Mouse (Mus musculus): ENCODE data around the gene Gpi1.
"Not testable (repeated sequence)": the region's sequence is repeated elsewhere in the genome, so short reads cannot be mapped to it uniquely, and the experiment has no call there.

Gene Gpi1

DNA sequence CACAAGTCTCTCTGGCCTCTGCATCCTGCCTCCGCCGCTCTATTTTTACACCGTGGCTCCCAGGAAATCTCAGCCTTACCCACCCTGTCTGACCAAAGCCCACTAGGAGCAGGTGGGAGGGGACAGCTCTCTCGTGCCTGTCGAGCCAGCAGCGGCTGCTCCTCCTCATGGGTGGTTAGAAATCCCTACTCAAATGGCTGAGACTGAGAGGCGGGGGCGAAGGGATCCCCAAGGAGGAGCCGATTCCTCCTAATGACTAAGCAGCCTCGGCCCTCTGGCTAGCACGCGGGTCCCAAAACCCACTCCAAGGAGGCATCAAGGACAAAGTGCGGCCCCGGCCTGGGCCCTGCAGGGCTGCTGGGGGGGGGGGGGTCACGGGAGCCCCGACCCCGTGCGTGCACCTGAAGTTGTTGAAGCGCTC, 435 bp downstream of the Gpi1 start:
- DNase-seq (ENCODE audit: low spot score in 2 of 2) = peak in 1 of 2 experiments; percentile 48

DNA sequence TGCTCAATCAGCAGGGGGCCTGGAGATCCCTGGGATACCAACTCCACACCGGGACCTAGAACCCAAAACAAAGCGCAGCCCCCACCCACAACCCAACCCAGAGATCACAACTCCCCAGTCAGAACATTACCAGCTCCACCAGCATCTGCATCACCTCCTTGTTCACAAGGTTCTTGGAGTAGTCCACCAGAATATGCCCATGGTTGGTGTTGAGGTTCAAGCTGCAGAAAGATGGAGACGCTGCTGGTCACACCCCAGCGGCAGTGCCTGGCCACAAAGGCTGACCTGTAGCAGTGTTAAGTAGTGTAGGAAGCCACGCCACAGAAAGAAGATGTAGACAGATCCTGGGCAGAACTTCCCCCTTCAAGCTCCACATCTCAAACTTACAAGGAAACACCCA, 983 bp downstream of the Gpi1 start:
- DNase-seq (ENCODE audit: low spot score in 2 of 2) = no peak

DNA sequence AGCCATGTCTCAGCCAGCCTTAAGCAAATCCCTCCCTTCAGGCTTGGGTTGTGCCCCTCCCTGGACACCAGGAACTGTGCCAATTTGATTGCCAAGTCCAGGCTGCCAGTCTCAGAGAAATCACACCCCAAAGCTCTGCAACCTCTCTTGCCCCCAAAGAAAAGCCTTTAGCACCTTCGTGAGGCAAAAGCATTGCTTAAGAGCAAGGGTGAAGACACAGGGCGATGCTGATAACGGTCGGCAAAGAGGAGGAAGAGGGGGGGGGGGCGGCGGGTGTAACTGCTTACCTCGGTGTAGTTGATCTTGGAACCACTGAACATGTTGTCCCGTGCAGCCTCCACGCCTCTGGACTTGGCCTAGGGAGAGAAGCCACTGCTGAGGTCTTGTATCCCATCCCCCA, 1.5 kb downstream of the Gpi1 start:
- DNase-seq (ENCODE audit: low spot score in 2 of 2) = no peak

GRCm38 (mm10) chr7:34226846-34227245, 3.3 kb downstream of the Gpi1 start:
- no peak for DNase-seq (ENCODE audit: low spot score in 2 of 2)

DNA sequence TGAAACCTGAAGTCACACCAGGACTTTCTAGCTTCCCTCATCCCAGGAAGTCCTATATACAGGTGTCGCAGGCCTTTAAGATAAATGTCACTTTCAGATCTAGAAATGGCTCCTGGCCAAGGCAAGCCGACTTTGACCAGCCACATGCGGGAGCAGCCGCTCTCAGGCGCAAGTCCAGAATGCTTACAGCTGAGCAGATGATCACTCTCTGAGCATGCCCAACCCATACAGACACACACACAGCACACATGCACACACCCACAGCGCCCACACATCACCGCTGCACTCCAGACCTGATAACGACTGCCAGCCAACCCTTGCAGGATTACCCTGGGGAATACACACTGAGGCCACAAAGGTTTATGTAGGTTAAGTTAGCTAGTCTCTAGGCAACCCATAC, 4.0 kb downstream of the Gpi1 start:
- DNase-seq (ENCODE audit: low spot score in 2 of 2) = no peak

DNA sequence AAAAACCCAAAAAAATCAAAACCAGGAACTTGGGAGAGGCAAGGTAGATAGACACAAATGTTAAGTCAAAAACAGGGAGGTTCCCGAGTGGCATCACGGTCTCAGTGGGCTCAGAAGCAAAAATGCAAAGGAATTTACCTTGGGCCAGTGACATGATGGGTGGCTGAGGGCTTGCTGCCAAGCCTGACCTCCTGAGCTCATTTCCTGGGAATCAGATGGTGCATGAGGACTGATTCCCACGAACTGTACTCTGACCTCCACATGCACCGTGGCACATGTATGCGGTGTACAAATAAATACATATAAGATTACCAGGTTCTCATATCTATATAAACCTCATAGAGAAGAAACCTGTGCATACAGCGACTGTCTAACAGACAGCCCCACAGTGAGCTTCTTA, 5.8 kb downstream of the Gpi1 start:
- DNase-seq (ENCODE audit: low spot score in 2 of 2) = no peak

- no peak for DNase-seq (ENCODE audit: low spot score in 2 of 2)
Observed at GRCm38 (mm10) chr7:34222340-34222739, 7.8 kb downstream of the Gpi1 start.

GRCm38 (mm10) chr7:34221594-34222250, 8.4 kb downstream of the Gpi1 start:
- DNase-seq (ENCODE audit: low spot score in 2 of 2) = no peak

- no peak for DNase-seq (ENCODE audit: low spot score in 2 of 2)
Observed at GRCm38 (mm10) chr7:34218496-34218895, 11.6 kb downstream of the Gpi1 start.

DNA sequence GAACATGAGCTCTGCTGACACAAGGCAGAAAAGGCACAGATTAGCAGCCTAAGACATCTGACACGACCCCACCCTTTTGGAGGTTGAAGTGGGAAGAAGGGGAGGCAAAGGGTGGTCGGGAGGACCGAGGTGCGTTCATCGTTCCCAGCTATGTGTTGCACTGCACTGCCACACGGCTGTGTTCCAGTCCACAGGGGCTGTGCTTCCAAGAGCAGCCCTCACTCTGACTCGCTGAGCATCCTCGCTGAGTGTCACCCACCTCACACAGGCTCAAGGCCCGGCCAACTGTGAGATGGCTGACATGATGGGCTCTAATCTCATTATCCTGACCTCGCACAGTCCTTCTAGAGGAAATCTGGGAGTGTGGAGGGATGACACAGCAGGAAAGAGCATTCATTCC, 13.7 kb downstream of the Gpi1 start:
- no peak for DNase-seq (ENCODE audit: low spot score in 2 of 2)

GRCm38 (mm10) chr7:34215481-34215880, 14.7 kb downstream of the Gpi1 start:
- no peak for DNase-seq (ENCODE audit: low spot score in 2 of 2)

GRCm38 (mm10) chr7:34214644-34215043, 15.5 kb downstream of the Gpi1 start:
- no peak for DNase-seq (ENCODE audit: low spot score in 2 of 2)

DNA sequence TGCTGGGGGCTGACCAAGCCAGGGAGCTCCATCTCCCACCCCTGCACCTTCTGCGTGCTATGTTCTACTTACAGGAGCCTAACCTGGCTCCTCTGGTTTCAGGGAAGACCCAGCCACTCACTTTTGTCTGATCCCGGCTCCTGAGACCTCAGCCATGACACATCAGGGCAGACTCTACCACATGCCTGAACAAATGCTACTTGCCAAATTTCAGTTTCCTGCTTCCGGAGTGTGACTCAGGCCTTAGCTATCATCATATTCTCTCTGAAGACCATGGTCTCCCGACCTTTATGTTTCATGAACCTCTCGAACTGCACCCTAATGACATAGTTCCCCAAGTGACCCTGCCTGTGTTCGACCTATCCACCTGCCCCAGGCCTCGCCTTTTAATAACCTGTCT, 16.9 kb downstream of the Gpi1 start:
- no peak for DNase-seq (ENCODE audit: low spot score in 2 of 2)

- DNase-seq (ENCODE audit: low spot score in 2 of 2) = no peak
Observed at GRCm38 (mm10) chr7:34208027-34208745, 21.9 kb downstream of the Gpi1 start.

DNA sequence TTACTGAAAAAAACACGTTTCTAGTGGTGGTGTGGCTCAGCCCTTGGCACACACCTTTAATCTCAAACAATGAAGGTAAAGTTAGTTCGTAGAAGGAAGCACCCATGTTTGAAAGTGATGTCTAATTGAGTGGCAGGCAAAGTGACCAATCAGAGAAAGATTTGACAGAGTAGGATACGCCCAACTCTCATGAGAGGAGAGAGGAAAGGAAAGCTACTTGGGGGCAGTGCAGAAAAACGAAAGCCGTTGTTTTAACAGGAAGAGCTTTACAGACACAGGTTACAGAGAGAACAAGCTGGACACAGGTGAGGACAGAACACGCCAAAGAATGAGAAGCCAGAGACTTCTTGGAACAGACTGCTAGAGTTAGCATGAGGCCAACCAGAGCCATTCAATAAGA, 23.8 kb downstream of the Gpi1 start:
- no peak for DNase-seq (ENCODE audit: low spot score in 2 of 2)

DNA sequence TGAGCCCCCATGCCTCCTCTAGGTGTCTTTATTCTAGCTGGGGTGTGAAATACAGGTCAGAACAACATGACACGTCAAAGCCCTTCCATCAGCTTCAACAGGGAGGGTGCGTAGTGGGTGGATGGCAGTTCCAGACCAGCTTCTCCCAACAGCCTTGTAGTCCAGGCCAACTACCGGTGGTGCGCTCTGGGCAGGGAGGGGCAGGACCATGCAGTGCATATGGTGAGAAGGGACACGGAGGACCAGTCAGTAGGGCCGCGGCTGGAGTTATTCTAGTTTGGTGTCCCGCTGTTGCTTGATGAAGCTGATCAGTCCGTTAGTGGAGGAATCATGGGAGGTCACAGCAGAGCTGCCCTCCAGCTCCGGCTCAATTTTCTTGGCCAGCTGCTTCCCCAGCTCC, 28.0 kb downstream of the Gpi1 start:
- DNase-seq (ENCODE audit: low spot score in 2 of 2) = not testable (repeated sequence)

DNA sequence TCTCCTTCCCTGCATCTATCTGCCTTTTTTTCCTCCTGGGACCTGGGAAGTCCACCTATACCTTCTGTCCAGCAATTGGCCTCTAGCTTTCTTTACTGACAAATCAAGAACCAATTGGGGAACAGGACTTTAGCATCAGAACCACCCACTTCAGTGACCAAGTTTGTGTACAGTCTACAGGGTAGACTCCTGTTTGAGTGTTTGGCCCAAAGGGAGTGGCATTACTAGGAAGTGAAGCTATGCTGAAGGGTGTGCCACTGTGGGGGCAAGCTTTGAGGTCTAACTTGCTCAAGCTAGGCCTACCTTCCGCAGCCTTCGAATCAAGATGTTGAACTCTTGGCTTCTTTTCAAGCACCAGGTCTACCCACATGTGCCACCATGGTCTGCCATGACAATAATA, 29.3 kb downstream of the Gpi1 start:
- DNase-seq (ENCODE audit: low spot score in 2 of 2) = no peak

DNA sequence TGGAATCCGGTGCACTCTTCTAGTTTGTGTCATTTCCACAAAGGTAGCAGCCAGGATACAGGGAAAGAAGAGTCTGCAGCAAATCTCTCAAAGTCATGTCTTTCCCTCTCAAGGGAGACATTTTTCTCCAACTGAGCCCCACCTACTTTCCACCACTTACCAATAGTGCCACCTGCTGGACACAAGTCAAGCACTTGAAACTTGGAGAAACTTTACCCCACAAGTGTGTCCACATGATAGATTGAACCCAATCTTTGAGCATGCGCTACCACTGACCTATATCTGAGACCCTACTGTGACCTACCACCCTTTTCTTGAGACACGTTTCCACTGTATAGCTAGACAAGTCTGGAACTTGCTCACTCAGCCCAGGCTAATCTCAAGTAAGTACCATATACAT, 31.8 kb downstream of the Gpi1 start:
- DNase-seq (ENCODE audit: low spot score in 2 of 2) = peak; percentile 11 to 59

GRCm38 (mm10) chr7:34196132-34197128, 33.7 kb downstream of the Gpi1 start, which contains the start of gene Pdcd2l:
Gene Pdcd2l (minus strand): TSS chr7:34196661.
- DNase-seq (ENCODE audit: low spot score in 2 of 2) = peak; percentile 87 to 90

GRCm38 (mm10) chr7:34195632-34196031, 34.5 kb downstream of the Gpi1 start:
- no peak for DNase-seq (ENCODE audit: low spot score in 2 of 2)

DNA sequence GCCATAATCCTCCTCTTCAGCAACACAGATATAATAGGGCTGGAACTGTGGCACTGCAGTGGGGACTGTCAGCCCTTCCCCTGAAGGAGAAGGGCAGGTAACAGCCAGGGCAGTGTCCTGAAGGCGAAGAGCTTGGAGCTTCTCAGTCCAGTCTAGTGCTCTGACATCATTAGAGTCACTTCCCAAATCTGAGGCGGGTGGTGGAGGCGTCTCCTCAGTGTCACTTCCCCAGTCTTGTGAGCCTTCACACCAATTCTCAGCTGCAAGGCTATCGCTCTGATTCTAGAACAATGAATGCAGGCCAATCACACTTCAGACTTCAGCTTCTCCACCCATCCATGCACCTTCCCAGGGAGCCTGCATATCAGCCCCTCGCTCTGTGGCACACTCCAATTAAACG, 37.3 kb downstream of the Gpi1 start:
- DNase-seq (ENCODE audit: low spot score in 2 of 2) = no peak

- DNase-seq (ENCODE audit: low spot score in 2 of 2) = no peak
Observed at GRCm38 (mm10) chr7:34189376-34189989, 40.7 kb downstream of the Gpi1 start.

All from thymus, postnatal 10 days (tissue).